Mouse (Mus musculus) spleen, postnatal 4 days (tissue): Measurements from ENCODE around the gene Mafb.

Experiments used
- DNase-seq, 2 experiments: peaks; one replicate each; pipeline ENCODE4 v3.0.0; 2022; ENCODE audit warnings: low spot score in 2 of 2

The Mafb gene

DNA sequence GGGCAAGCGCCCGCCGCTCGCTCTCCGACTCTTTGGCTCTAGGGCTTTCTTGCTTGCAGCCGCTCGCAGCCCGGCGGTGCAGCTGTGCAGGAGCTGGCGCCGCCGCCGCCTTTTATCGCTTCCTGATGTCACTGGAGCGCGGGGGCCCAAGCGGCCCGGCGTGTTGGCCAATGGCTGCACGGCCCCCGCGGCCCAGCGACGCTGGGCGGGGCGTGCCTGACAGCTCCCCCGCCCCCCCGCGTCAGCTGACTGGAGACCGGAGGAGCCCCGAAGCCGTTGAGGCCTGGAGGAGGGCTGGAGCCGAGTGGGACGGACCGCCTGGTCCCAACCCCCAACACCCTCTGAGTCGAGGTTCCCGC lies at the start of gene Mafb:
TSS of gene Mafb (minus strand) at position 86 of the 359 bp plus-strand sequence.
- DNase-seq, result peak; percentile 67 to 76

DNA sequence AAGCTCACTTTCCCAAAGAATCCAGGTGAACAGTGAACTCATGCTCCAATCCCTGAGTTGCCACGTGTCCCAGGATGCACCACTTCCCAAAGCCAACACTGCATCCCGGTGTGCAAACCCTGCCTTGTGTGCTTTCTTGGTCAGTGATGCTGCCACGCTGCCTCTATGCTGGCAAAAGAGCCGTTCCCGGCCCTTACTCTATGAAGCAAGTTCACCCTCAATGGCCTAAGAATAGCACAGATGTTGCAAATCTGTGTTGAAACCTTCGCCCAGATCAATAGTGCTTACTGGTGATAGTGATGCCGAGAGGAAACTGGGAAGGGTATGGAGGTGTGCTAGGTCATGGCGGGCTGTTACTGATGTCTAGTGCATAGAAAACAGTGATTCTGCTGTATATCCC lies 48.3 kb upstream of the Mafb start:
- DNase-seq, result no peak

- no peak for DNase-seq
Measured at GRCm38 (mm10) chr2:160414736-160415135, 47.9 kb upstream of the Mafb start.

DNA sequence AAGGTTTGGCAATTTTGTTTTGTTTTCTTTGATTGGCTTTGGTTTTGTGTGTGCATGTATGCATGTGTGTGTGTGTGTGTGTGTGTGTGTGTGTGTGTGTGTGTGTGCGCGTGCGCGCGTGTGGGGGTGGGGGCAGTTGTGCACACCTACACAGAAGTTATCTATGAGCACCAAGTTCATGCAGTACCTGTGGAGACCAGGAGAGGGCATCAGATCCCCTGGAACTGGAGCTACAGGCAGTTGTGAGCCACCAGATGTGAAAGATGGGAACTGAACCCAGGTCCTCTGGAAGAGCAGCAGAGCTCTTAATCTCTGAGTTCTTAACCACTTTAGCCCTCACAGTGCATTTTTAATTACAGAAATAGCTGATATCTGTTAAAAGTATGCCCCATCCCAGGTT lies 47.1 kb upstream of the Mafb start:
- no peak for DNase-seq

DNA sequence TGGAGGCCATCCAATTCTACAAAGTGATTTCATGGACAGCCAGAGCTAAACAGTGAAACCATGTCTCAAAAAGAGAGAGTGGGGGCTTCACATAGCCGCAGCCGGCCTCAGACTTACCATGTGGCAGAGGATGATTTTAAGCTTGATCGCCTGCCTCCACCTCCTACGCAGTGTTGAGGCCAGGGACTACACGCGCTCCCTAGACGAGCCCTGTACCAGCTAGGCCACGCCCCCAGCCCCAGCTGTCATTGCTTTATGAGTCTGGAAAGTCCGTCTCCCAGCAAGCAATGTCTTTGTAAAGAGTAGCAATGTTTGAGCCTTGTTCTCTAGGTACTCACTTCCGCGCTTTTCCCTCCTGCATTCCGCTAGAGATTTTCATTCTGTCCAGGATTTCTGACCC lies 46.2 kb upstream of the Mafb start:
- no peak for DNase-seq

- DNase-seq, result no peak
Measured at GRCm38 (mm10) chr2:160411431-160411830, 44.6 kb upstream of the Mafb start.

GRCm38 (mm10) chr2:160407720-160408119 lies 40.9 kb upstream of the Mafb start:
- no peak for DNase-seq

DNA sequence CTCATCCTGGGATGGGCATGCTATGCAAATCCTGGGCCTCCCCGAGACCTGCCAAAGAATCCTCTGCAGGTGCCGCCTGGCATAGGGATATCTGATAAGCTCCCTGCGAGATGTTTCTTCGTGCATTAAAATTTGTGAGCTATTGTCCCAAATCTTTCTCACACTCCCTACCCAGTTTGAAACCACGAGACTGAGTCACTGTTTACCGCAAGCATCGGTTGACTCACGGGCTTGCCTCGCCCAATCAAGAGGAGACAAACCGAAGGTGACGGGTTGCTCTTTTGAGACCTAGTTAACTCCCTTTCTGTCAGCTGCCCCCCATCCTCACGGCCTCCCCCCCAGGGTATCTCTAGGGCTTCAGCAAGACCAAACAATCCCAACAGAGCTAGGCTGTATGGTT lies 30.9 kb upstream of the Mafb start:
- DNase-seq, result no peak

DNA sequence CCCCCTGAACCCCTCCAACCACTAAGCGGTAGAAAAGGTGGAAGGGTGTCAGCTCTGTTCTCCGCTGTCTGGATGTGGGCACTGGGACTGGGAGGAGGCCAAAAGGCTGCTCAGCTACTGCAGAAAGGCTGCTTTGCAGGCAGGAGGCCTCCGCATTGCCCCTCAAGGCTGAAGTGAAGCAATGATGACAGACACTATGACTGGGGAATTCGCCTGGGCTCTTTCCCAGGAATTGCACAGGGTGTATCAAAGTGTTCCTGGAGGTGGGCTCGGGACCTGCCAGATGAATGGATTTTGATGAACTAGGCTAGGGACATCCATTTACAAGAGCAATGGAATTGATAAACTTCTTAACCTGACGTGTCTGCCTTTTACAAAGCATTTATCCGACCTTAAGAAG lies 27.9 kb upstream of the Mafb start:
- no peak for DNase-seq

DNA sequence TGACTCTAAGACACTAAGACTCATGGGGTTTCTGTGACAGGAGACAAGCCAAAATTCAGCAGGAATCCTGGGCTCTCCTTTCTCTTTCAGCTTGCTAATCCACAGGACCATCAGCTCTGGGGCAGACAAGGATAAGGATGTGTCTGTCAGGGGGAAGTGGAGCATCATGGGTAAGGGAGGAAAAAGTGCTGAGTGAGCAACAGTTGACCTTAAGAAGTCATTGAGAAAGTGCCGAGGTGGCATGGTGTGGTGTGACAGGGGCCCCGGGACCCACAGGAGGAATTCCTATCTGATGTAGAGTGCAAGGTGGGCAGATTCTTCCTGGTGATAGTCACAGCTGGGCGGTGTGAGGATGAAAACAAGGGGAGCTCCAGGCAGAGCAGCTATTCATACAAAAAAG lies 25.8 kb upstream of the Mafb start:
- no peak for DNase-seq

DNA sequence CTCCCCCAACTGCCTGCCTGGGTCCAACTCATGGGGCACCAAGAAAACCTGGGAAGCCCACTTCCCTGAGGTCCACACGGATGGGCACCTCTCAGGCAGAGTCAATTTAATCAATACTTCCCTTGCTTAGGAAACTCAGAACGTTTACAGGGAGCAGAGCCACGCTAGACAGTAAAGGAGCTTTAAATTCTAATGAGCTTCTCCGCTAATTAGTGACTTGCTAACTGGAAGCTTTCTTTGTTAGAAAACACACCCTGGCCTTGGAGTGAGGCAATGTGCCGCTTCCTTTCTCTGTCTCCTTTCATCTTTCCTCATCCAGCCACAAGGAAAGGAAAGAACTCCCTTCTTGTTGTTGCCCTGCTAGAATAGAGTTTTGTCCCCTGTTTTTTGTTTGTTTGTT lies 21.7 kb upstream of the Mafb start:
- no peak for DNase-seq

DNA sequence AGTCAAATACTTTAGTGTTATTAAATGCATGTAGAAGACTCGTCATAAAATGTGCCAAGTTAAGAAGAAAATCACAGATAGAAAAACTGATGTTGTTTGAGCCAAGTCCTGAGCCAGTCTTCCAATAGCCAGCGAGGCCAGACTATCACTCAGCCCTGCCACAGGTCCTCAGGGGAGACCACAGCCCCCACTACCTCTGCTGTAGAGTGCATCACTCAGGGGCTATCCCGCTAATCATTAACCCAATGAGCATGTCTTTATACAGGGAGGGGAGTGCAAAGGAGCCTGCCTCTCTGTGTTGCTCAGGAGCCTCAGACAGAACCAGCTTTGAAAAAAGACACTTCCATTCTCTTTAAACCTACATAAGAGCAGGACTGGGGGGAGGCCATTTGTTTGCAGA lies 16.6 kb upstream of the Mafb start:
- DNase-seq, result no peak

DNA sequence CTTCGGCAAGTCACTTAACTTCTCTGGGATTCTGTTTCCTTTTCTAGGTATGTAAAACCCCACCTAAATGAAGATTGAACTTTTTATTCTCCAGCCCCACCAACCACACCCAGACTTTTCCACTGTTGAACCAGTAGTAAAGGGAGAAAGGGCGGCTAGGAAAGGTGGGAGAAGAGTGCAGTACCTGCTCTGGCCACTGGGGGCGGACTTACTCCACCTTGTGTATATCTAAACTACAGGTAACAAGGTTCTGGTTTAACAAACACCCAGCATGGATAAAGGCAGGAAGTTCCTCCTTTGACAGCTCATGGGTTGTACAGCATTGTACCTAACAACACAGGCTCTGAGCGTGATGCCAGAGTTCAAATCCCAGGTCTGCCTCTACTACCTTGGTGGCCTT lies 11.4 kb upstream of the Mafb start:
- peak in 1 of 2 experiments; percentile 70 for DNase-seq

- DNase-seq, result no peak
Measured at GRCm38 (mm10) chr2:160376236-160376635, 9.4 kb upstream of the Mafb start.

DNA sequence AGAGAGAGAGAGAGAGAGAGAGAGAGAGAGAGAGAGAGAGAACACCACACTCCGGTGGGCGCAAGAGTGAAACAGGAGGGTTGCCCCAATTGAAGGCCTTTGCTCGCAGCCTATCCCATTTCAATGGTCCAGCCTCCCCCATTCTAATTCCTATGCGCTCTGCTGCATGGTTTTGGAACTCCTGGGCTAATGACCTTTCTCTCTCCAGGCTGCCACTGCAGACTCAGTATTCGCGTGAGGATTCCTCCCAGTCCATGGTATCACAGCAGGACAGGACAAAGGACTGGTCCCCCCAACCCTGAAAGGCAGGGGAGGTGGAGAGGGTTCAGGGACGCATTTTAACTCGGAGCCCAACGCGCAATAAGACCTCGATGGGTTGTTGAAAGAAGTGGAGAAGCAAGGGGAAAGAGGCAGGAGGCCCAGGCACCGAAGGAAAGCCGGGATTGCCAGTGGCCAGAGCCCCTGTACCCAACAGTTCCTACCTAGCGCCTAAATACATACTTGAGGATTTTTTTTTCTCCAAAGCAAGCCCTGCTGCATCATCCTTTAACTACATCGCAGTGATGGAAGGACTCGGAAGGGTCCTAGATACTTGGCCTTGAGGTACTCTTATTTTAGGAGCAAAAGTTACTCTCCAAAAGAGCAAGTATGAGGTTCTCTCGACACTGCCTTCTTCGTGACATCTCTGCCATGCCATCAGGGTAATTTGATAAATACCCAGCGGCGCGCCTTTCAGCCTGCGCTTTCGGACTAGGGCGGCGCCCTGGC lies 3.0 kb upstream of the Mafb start:
- no peak for DNase-seq

GRCm38 (mm10) chr2:160368422-160369357 lies 1.8 kb upstream of the Mafb start:
- no peak for DNase-seq

GRCm38 (mm10) chr2:160367448-160368208 lies 763 bp upstream of the Mafb start:
- DNase-seq, result peak; percentile 65 to 81

DNA sequence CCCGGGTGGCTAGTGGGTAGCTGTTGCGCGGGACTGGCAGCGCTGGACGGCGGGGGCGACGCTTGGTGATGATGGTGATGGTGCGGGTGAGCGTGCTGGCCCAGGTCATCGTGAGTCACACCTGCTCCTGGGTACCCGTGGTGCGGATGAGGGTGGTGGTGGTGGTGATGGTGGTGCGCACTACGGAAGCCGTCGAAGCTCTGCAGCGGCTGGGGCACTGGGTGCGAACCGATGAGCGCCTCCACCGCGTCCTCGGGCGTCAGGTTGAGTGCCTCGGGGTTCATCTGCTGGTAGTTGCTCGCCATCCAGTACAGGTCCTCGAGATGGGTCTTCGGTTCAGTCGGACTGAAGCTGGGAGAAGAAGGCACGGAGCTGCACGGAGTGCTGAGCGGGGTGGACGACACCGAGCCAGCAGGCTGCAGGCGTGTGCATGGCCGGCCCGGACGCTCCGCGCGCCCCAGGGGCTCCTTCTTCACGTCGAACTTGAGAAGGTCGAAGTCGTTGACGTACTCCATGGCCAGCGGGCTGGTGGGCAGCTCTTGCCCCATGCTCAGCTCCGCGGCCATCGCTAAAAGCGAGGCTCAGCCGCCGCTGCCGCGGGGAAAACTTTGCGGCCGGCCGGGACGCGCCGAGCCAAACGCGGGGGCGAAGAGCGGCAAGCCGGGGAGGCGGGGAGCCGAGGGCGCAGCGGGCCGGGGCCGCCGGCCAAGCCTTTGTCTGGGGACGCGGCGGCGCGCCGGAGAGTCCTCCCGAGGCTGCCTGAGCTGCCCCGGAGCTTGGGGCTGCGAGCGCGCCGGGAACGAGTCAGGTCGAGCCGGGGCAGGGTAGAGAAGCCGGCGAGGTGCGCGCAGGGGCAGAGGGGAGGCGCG lies 520 bp downstream of the Mafb start:
- DNase-seq, result no peak

DNA sequence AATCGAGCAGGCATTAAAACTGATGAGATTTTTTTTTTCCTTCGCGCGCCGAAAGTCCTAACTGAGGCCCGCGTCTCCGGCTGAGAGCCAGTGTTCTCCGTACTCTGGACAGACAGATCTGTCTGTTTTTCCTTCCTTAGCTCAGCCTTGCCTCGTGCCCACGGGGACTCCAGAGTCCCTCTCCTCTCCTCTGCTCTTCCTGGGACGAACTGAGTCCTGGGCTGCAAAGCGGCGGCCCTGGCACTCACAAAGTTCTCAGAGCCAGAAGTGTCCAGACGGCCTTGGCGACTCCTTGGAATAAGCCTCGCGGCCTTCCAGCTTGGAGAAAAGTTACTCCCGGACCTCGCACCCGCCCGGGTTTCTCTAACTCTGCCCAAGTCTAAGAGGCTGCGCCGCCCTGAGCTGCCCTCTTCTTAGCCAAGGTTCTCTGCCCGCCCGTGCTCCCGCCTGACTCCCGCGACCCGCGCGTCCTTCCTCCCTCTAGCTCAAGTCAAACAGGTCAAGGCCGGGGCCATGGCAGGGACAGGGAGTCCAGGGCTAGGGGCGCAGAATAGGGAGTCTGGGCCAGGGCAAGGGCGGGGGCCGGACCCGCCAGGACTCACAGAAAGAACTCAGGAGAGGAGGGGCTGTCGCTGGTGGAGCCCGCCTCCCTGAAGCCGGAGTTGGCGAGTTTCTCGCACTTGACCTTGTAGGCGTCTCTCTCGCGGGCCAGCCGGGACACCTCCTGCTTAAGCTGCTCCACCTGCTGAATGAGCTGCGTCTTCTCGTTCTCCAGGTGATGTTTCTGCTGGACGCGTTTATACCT lies 1.6 kb downstream of the Mafb start:
- DNase-seq, result no peak

DNA sequence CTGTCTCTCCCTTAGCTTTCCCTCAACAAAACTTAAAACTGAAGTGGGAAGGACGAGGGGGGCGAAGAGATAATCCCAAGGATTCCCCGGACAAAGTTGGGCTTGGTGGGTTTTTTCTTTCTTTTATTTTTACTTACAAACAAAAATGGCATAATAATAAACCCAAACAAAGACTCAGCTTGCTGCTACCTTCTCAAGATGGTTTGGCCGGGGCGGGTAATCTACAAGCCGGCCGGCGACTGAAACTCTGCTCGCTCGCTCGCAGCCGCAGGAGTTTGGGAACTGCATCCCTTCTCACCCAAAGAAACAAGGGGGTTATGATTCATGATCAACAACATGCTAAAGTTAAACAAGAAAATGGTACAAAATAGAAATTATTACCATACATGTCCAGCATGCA lies 2.2 kb downstream of the Mafb start:
- DNase-seq, result no peak
